Mouse (Mus musculus) heart, adult 9 months (tissue): ENCODE results near the gene Iars2.
"Not testable (repeated sequence)": the region's sequence is repeated elsewhere in the genome, so short reads cannot be mapped to it uniquely, and the experiment has no call there.

ENCODE experiments used
- DNase-seq, 2 experiments: peaks; one replicate each; pipeline ENCODE4 v3.0.0; 2022; ENCODE audit warnings: low spot score in 2 of 2

The Iars2 gene

GRCm38 (mm10) chr1:185331983-185332430, 2.8 kb upstream of the Iars2 start, which contains the start of gene Bpnt1:
Bpnt1 (plus strand) TSS chr1:185332149.
- peak; percentile 89 to 95 for DNase-seq

- DNase-seq: no peak
Measured at GRCm38 (mm10) chr1:185331364-185331763, 2.2 kb upstream of the Iars2 start.

- DNase-seq: no peak
Measured at GRCm38 (mm10) chr1:185329851-185330250, 655 bp upstream of the Iars2 start.

GRCm38 (mm10) chr1:185327754-185328345, 1.3 kb downstream of the Iars2 start:
- DNase-seq: not testable (repeated sequence)

- DNase-seq: no peak
Measured at GRCm38 (mm10) chr1:185315846-185316568, 13.2 kb downstream of the Iars2 start.

- DNase-seq: no peak
Measured at GRCm38 (mm10) chr1:185314546-185314945, 14.7 kb downstream of the Iars2 start.

- peak in 1 of 2 experiments; percentile 14 for DNase-seq
Measured at GRCm38 (mm10) chr1:185311949-185312348, 17.2 kb downstream of the Iars2 start.

- DNase-seq: peak; percentile 58 to 61
Measured at GRCm38 (mm10) chr1:185308908-185309307, 20.3 kb downstream of the Iars2 start.

GRCm38 (mm10) chr1:185308334-185308733, 20.9 kb downstream of the Iars2 start:
- DNase-seq: no peak

- DNase-seq: no peak
Measured at GRCm38 (mm10) chr1:185307645-185308044, 21.6 kb downstream of the Iars2 start.

GRCm38 (mm10) chr1:185306836-185307235, 22.4 kb downstream of the Iars2 start:
- no peak for DNase-seq

- DNase-seq: no peak
Measured at GRCm38 (mm10) chr1:185302816-185303215, 26.4 kb downstream of the Iars2 start.

- DNase-seq: peak; percentile 10 to 12
Measured at GRCm38 (mm10) chr1:185298496-185298895, 30.7 kb downstream of the Iars2 start.

- no peak for DNase-seq
Measured at GRCm38 (mm10) chr1:185296850-185297249, 32.3 kb downstream of the Iars2 start.

GRCm38 (mm10) chr1:185292646-185293360, 36.4 kb downstream of the Iars2 start:
- DNase-seq: no peak

GRCm38 (mm10) chr1:185291336-185291735, 37.9 kb downstream of the Iars2 start:
- no peak for DNase-seq

- DNase-seq: peak in 1 of 2 experiments; percentile 27
Measured at GRCm38 (mm10) chr1:185289231-185289630, 40.0 kb downstream of the Iars2 start.

GRCm38 (mm10) chr1:185287066-185287465, 42.1 kb downstream of the Iars2 start:
- DNase-seq: no peak

- peak; percentile 27 to 33 for DNase-seq
Measured at GRCm38 (mm10) chr1:185285171-185285570, 44.0 kb downstream of the Iars2 start.

- peak; percentile 49 to 74 for DNase-seq
Measured at GRCm38 (mm10) chr1:185284740-185285139, 44.5 kb downstream of the Iars2 start.

- no peak for DNase-seq
Measured at GRCm38 (mm10) chr1:185283247-185283646, 45.9 kb downstream of the Iars2 start.

GRCm38 (mm10) chr1:185282846-185283245, 46.4 kb downstream of the Iars2 start:
- no peak for DNase-seq
